Mouse (Mus musculus) B cell, adult 62 days (primary cell): ENCODE results near the gene Pqlc3. TPM values are rescaled to one million over a fixed set of nuclear protein-coding genes. Genes with fewer than 3 reads are reported as not detected.

Source experiments
- total RNA-seq: library from RNA; stranded (reverse); gene quantifications from 4 replicates; pipeline ENCODE4 v1.2.4, GENCODE M21; 2023

The Pqlc3 gene
- 13.2 to 16.5 TPM (median 13.5 TPM) in 4 replicates for total RNA-seq

GRCm38 (mm10) chr12:16999739-17000497 is at the start of gene Pqlc3:
Gene Pqlc3, minus strand, starts transcription at chr12:17000408.

GRCm38 (mm10) chr12:17011100-17011870 is 11.1 kb upstream of the Pqlc3 start, which contains the start of gene 2410004P03Rik:
Gene 2410004P03Rik, minus strand, starts transcription at chr12:17011727.

Other genes with a start within 250 kb of the Pqlc3 start
- not detected in 4 replicates for gene Greb1, start 199.5 kb downstream of the Pqlc3 start, total RNA-seq
- gene E2f6, start 189.4 kb downstream of the Pqlc3 start, total RNA-seq, result 6.8 to 8.6 TPM (median 7.9 TPM) in 4 replicates
- gene Rock2, start 105.5 kb downstream of the Pqlc3 start, total RNA-seq, result 75.2 to 85.1 TPM (median 81.0 TPM) in 4 replicates
- gene 2410004P03Rik, start 11.3 kb upstream of the Pqlc3 start, total RNA-seq, result 0.15 to 1.2 TPM (median 0.64 TPM) in 4 replicates
- 0.13 TPM in 1 of 4 replicates, not detected in the others for gene Kcnf1, start 176.5 kb upstream of the Pqlc3 start, total RNA-seq